Mouse (Mus musculus) left cerebral cortex, adult 11 months (tissue): ENCODE data around the gene Gpr27.
A peak's percentile ranks its signal among the peaks of the same experiment; 100 is the strongest.

Experiments
- DNase-seq: peaks from one replicate; pipeline ENCODE4 v3.0.0; 2022; ENCODE audit warnings: low spot score

Gpr27 gene

DNA sequence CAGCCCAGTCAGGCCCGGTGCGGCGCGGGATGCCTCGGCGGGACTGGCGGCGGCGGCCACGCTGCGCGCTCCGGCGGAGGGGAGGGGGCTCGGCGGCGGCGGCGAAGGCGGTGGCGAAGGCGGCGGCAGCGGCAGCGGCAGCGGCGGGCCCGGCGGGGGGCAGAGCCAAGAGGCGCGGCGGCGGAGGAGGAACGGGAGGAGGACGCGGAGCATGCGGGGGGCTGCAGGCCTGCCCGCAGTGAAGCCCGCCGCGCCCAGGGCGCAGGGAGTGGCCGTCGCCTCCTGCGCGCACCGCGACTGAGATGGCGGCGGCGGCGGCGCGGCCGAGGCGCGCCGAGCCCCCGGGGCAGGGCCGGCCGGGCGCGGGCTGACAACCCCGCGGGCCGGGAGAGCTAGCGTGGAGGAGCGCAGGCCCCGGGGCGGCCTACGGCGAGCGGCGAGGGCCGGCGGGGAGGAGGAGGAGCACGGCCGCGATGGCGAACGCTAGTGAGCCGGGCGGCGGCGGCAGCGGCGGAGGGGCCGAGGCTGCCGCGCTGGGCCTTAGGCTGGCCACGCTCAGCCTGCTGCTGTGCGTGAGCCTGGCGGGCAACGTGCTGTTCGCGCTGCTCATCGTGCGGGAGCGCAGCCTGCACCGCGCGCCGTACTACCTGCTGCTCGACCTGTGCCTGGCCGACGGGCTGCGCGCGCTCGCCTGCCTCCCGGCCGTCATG, at the start of gene Gpr27:
Gene Gpr27, plus strand, starts transcription at position 474 of the 710 bp plus-strand sequence.
- DNase-seq: no peak

- DNase-seq: no peak
Measured at GRCm38 (mm10) chr6:99643439-99644199, 48.9 kb upstream of the Gpr27 start.

DNA sequence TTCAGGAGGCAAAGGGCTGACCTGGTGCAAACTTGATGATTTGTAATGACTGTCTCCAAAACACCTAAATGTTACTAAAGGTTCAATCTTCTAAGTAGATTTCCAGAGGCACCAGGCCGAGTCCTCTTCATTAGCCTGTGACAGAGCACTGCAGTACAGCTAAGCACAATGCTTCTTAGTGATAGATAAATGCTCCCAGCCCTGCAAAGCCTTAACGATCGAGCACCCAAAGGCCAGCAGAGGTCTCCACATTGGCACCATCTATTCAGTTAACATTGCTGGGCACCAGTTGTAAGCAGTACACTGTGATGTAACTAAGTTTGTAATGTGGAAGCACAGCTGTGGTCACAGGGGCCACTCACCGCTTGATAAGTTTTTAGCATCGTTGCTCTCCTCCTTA, 48.1 kb upstream of the Gpr27 start:
- DNase-seq: no peak

- no peak for DNase-seq
Measured at GRCm38 (mm10) chr6:99644876-99645275, 47.6 kb upstream of the Gpr27 start.

DNA sequence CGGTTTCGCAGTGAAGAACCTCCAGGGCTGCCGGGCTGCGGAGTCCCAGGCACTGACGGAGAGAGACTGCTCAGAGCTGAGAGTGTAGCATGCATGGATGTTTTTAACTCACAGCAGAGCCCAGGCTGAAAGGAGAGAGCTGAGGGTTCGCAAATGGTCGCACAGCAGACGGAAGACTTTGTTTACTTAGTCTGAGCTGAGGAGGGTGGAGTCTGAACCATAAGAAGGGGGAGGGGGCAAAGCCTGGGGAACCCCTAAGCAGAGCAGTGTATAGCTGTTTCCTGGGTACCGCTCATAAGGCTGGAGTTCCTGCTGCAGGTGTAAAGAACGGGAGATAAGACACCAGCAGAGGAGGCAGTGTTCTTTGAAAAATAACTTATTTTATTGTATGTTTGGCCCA, 46.1 kb upstream of the Gpr27 start:
- no peak for DNase-seq

- no peak for DNase-seq
Measured at GRCm38 (mm10) chr6:99649307-99649706, 43.2 kb upstream of the Gpr27 start.

DNA sequence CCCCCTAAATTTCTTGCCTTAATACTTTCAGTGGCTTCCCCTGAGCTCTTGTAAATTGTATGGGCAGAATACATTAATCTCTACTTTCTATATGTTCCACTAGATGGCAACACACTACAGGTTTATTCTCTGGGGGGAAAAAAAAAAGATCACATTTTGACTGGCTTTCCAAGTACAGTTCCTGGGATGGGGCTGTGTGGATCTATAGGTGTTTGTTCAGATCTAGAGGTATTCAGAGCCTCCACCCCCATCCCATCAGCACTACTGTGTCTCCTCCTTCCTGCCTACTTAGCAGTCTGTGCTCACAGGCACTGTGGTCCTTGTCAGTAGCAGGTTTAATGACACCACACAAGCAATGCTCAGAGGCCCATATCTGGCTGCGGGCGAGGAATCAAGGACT, 40.1 kb upstream of the Gpr27 start:
- no peak for DNase-seq

DNA sequence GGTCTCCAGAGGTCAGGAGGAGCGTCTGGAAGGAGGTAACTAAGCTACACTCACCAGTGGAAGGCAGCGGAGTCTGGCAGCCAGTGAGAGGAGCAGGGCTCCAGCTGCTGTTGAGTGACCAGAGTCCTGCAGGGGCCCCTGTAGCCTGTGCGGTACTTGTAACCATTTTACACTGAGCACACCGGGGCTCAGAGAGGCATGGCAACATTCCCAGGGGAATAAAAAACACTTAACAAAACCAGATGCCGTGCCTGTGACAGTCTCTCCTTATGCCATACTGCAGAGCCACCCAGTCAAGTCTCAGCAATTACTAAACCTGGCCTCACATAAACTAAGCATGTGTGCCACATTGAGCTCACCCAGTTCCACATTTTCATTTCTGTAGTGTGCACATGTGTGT, 38.1 kb upstream of the Gpr27 start:
- DNase-seq: no peak

DNA sequence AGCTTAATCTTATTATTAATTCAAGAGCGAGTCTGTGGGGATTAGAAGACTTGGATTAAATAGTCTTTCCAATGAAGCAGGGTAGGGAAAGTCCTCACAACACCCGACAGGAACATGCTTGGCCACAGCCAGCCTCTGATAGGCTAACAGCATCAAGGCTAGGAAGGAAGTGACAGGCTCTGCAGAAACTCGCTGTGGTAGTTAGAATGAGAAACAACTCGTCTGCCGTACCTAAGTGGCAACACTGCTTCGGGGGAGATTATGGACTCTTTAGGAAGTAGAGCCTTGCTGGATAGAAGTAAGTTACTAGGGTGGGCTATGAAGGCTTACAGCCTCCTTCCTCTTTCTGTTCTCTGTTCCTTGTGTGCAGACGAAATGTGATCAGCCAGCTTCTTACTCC, 37.0 kb upstream of the Gpr27 start:
- DNase-seq: no peak

GRCm38 (mm10) chr6:99656088-99656487, 36.4 kb upstream of the Gpr27 start:
- DNase-seq: no peak

GRCm38 (mm10) chr6:99658586-99658985, 33.9 kb upstream of the Gpr27 start:
- DNase-seq: no peak

DNA sequence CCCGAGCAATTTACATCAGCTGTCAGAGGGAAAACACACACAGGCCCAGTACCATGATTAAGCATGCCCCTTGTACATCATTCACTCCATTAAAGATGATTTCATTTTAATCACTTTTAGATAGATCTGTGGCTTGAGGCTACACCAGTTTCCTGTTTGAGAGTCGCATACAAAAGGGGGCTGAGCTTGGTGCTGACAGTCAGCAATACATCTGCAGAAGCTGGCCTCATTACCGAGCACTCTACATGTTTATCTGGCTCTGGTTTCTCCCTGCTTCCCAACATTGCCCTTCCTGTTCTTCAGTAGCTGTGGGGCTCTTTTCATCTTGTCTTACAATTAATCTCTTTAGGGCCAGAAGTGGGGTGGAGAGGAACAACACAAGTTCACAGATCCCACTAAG, 32.0 kb upstream of the Gpr27 start:
- DNase-seq: no peak

DNA sequence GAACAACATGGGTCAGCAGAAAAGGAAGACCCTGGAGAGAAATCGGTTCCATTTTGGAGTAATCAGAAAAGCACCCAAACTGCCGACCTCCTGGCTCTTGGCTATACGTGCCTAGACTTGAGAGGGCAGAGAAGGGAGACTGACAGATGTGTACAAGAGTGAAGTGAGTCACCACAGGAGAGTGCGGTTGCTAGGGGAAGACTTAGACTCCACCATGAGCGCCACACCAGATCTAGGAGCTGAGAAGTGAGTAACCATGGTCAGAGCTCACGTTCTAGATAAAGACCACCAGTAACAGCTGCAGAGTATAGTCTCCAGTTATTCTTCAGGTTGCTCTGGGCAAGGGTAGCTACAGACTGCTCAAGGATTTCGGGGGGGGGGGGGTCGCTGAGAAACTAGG, 29.2 kb upstream of the Gpr27 start:
- DNase-seq: no peak

DNA sequence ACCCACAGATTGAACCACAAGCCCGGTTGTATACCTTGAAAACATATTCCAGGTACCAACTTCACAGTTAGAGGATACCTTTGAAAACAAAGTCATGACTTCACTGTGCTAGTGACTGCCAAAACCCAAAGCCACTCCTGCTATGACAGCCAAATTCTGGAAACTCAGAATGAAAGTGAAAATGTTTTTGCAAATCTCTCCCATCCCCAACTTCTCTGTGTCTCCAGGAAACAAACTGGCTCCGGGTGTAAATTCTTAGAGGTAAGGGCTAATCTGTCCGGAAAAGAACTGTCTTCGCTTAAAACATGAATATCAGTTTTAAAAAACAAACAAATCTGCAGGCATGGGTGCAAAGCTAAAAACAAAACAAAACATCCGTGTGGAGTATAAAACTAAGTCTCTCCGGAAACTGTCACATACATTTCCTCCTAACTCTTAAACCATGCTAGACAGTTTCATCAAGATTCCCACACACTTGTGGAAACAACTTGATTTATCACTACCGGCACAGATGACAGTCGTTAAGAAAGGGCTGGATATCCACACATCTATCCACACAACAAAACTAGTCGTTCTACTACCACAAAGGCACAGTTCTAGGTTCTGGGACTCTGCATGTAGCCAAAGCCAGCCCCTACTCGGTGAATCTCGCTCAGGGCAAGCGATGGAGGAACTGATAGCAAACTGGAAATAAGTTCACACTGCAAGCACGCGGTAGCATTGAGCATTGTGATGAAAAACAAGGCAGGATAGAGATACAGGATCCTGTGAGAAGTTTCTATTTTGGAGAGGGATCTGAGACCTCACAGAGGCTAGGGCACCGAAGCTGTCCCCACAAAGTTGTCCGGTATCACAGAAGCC, 26.8 kb upstream of the Gpr27 start:
- DNase-seq: no peak

GRCm38 (mm10) chr6:99666318-99667171, 25.9 kb upstream of the Gpr27 start, which contains the start of the genes Eif4e3 and Gm20696:
Gene Eif4e3 (minus strand): TSS chr6:99666771.
Gene Gm20696 (minus strand): TSS chr6:99666797.
- no peak for DNase-seq

DNA sequence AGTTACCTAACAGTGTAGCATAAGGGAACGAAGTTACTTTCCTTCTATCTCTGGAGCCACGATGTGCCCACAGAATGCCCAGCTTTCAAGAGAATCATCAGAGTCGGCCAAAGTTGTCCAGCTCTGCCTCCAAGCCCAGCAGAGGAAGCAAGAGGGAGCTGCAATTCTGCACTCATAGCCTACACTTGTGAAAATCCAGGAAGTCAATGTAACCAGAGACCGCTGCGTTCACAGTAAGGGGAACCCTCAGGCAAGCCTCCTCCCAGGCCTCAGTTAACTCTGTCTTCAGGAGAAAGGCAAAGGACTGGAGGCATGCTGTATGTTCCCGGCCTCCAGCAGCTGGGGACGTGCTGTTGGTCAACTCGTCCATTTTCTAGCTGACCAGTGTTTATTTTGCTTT, 25.2 kb upstream of the Gpr27 start:
- no peak for DNase-seq

DNA sequence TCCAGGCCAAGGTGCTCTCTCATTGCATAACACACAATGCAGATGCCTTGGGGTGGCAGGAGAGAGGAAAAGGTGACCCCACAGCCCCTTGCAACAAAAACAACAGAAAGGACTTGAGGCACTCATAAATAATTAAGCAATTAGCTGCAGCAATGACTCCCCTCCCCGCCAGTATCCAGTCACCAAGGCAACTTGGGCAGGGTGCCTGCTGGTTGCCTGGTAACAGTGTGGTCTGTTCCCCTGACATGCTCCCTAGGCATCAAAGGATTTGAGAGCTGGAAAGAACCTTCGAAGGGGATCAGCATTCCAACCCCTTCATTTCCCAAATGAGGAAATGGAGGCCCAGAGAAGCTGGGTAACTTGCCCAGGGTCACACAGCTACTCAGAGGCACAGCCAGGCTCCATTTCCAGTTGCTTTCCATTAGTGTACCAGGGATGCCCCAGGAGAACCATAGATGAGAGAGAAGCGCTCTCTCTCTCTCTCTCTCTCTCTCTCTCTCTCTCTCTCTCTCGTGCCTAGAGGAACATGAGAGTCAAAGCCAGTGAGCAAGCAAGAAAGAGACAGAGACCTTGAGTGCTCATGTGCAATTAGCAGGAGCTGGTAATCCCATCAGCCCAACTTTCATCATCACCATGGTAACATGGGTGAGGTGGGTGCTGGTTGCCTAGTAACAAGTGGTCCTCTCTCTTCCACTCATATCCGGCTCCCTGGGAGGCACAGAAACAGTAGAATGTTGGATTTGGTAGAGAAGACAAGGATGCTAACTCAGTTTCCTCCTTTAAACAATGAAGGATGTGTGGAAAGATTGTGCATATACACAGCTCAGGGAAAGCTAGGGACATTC, 22.8 kb upstream of the Gpr27 start:
- peak; percentile 60 for DNase-seq

GRCm38 (mm10) chr6:99670481-99671119, 21.9 kb upstream of the Gpr27 start:
- peak; percentile 68 for DNase-seq

- DNase-seq: no peak
Measured at GRCm38 (mm10) chr6:99671768-99672167, 20.7 kb upstream of the Gpr27 start.

- DNase-seq: no peak
Measured at GRCm38 (mm10) chr6:99674482-99674881, 18.0 kb upstream of the Gpr27 start.
